Mouse (Mus musculus): ENCODE measurements at regions not wholly inside any gene's neighbourhood (a gene's known extent, or its start where the extent isn't known, plus 50 kb on each side); places are given as distances from the start of the nearest gene placed in this dataset.

- TF ChIP-seq CTCF (IDR thresholded peaks at IDR 0.05; ENCODE audit: low read depth) (no peak), EP300 (optimal IDR thresholded peaks at IDR 0.05) (no peak)
These were observed 91.4 kb downstream of the Klhl6 start for GRCm38 (mm10) chr16:19891441-19891840.

All from stomach, postnatal 0 days (tissue).